Mouse (Mus musculus): ENCODE data around the gene Jade3. TPM values are rescaled to one million over a fixed set of nuclear protein-coding genes. Genes with fewer than 3 reads are reported as not detected.

Jade3 gene
- polyA plus RNA-seq, 1 experiment from 2014 or later, result 14.4 TPM

- no peak for DNase-seq (ENCODE audit: low spot score)
- H3K4me1 ChIP-seq (ENCODE audit: control insufficient read depth, insufficient read depth, low read length), result no peaks in the 10 kb centered on the region
- H3K9ac ChIP-seq (replicated peaks; ENCODE audit: low read length), result no peak overlapping the region
- no peaks in the 10 kb centered on the region for H3K36me3 ChIP-seq (replicated peaks; ENCODE audit: control insufficient read depth, insufficient read depth, low read depth, low read length)
- WGBS, result 78% methylated on average over 2 of the region's 2 CpGs
- H3K4me2 ChIP-seq (ENCODE audit: low read depth, low read length), result no peak overlapping the region
- ATAC-seq (replicated peaks; ENCODE audit: insufficient number of reproducible peaks, low FRiP score, low TSS enrichment, low read depth), result no peak
- H3K9me3 ChIP-seq (replicated peaks; ENCODE audit: control insufficient read depth, low read length), result no peaks in the 10 kb centered on the region
- H3K27ac ChIP-seq (replicated peaks; ENCODE audit: low read depth, low read length), result no peak overlapping the region
- H3K4me3 ChIP-seq (ENCODE audit: low read depth, low read length), result no peak overlapping the region
- H3K27me3 ChIP-seq (ENCODE audit: control insufficient read depth, insufficient read depth, low read length), result no peaks in the 10 kb centered on the region
Measured at GRCm38 (mm10) chrX:20407676-20408075, 17.8 kb upstream of the Jade3 start.

DNA sequence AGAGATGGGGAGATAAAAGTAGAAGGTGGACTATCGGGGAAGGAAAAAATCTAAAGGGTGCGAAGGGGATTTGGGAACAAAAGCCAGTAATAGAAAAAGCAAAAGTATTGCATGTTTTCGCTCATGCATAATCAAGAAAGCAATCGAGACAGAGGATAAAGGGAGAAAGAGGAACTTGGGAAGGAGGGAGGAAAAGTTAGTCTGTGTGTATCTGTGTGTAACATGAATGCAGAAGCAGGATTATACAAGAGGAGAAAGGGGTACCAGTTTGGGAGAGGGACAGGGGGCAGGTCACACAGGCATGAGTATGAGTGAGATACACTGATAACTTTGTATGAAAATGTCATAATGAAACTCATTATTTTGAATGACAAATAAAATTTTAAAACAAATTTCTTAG is 14.1 kb upstream of the Jade3 start:
- Histone ChIP-seq H3K4me2 (ENCODE audit: low read depth, low read length) (no peak overlapping the region), H3K27me3 (ENCODE audit: control insufficient read depth, insufficient read depth, low read length) (no peaks in the 10 kb centered on the region), H3K9ac (replicated peaks; ENCODE audit: low read length) (no peak overlapping the region), H3K9me3 (replicated peaks; ENCODE audit: control insufficient read depth, low read length) (no peaks in the 10 kb centered on the region), H3K4me3 (ENCODE audit: low read depth, low read length) (no peak overlapping the region), H3K27ac (replicated peaks; ENCODE audit: low read depth, low read length) (no peak overlapping the region), H3K4me1 (ENCODE audit: control insufficient read depth, insufficient read depth, low read length) (no peaks in the 10 kb centered on the region), H3K36me3 (replicated peaks; ENCODE audit: control insufficient read depth, insufficient read depth, low read depth, low read length) (no peaks in the 10 kb centered on the region)
- DNase-seq (ENCODE audit: low spot score) (no peak), ATAC-seq (replicated peaks; ENCODE audit: insufficient number of reproducible peaks, low FRiP score, low TSS enrichment, low read depth) (no peak)
- 86% methylated on average over 4 of the region's 4 CpGs for WGBS

- no peak for ATAC-seq (replicated peaks; ENCODE audit: insufficient number of reproducible peaks, low FRiP score, low TSS enrichment, low read depth)
- no peak overlapping the region for H3K4me3 ChIP-seq (ENCODE audit: low read depth, low read length)
Measured at GRCm38 (mm10) chrX:20412221-20412620, 13.3 kb upstream of the Jade3 start.

DNA sequence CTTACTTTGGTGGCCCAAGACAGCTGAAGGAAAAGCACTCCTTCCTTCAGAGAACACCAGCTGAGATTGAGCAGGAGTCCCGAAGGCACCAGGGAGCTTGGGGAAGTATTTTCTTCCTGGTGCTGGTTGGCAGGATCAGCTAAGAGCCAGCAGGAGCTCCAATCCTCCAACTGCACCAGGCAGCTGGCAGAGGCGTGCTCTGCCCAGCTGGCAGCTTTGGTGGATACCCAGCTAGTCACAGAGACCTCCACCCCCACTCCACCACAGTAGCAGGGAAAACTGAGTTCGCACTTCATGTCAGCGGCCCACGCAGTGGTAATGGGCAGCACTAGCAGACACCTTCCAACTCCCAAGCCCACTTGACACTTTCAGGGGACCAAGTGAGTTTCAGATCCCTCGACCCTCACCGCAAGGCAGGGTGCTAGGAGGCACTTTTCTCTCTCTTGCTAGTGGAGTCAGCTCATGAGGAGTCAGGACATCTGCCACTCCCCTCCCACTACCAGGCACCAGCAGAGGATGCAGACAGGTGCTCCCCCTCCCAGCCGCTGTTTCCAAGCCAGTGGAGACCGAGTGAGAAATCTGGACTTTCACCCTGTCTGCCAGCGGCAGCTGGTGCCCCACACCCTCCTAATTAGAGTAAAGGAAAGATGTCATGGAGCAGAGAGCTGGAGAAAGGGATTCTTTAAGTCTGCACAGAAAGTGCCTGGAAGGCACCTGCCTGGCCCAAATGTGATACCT is 10.4 kb upstream of the Jade3 start:
- no peak overlapping the region for H3K27ac ChIP-seq (replicated peaks; ENCODE audit: low read depth, low read length)
- H3K4me1 ChIP-seq (ENCODE audit: control insufficient read depth, insufficient read depth, low read length), result no peaks in the 10 kb centered on the region
- no peaks in the 10 kb centered on the region for H3K9me3 ChIP-seq (replicated peaks; ENCODE audit: control insufficient read depth, low read length)
- 55% methylated on average over 9 of the region's 10 CpGs for WGBS
- H3K9ac ChIP-seq (replicated peaks; ENCODE audit: low read length), result no peak overlapping the region
- no peaks in the 10 kb centered on the region for H3K36me3 ChIP-seq (replicated peaks; ENCODE audit: control insufficient read depth, insufficient read depth, low read depth, low read length)
- no peak for DNase-seq (ENCODE audit: low spot score)
- H3K4me2 ChIP-seq (ENCODE audit: low read depth, low read length), result no peak overlapping the region
- H3K4me3 ChIP-seq (ENCODE audit: low read depth, low read length), result no peak overlapping the region
- no peak for ATAC-seq (replicated peaks; ENCODE audit: insufficient number of reproducible peaks, low FRiP score, low TSS enrichment, low read depth)
- no peaks in the 10 kb centered on the region for H3K27me3 ChIP-seq (ENCODE audit: control insufficient read depth, insufficient read depth, low read length)

More at GRCm38 (mm10) chrX:20412221-20412620, 13.3 kb upstream of the Jade3 start:
- no peaks in the 10 kb centered on the region for H3K36me3 ChIP-seq (replicated peaks; ENCODE audit: control insufficient read depth, insufficient read depth, low read depth, low read length)
- no peak for DNase-seq (ENCODE audit: low spot score)
- WGBS, result 72% methylated on average over 3 of the region's 3 CpGs
- no peaks in the 10 kb centered on the region for H3K4me1 ChIP-seq (ENCODE audit: control insufficient read depth, insufficient read depth, low read length)
- no peaks in the 10 kb centered on the region for H3K27me3 ChIP-seq (ENCODE audit: control insufficient read depth, insufficient read depth, low read length)
- no peak overlapping the region for H3K9ac ChIP-seq (replicated peaks; ENCODE audit: low read length)
- no peaks in the 10 kb centered on the region for H3K9me3 ChIP-seq (replicated peaks; ENCODE audit: control insufficient read depth, low read length)
- no peak overlapping the region for H3K4me2 ChIP-seq (ENCODE audit: low read depth, low read length)
- H3K27ac ChIP-seq (replicated peaks; ENCODE audit: low read depth, low read length), result no peak overlapping the region

DNA sequence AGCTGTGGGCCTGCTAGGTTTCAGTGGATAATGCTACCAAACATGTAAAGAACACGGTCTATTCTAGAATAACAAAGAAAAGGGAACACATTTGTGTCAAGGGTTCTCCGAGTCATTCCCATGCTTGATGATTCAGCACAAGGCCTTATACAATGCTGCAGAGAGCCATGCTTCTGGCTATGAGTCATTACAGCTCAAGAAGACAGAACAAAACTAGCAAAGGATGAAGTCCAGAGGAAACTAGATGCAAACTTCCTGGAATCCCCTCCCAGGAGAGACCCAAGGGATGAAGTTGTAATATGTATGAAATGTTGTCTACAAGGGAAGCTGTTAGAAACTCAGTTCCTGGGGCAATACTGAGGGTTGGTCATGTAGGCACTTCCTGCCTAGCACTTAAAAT is 7.0 kb upstream of the Jade3 start:
- WGBS, result 95% methylated on average over 2 of the region's 2 CpGs
- Histone ChIP-seq H3K27me3 (ENCODE audit: control insufficient read depth, insufficient read depth, low read length) (no peaks in the 10 kb centered on the region), H3K4me1 (ENCODE audit: control insufficient read depth, insufficient read depth, low read length) (no peaks in the 10 kb centered on the region), H3K4me2 (ENCODE audit: low read depth, low read length) (no peak overlapping the region), H3K9me3 (replicated peaks; ENCODE audit: control insufficient read depth, low read length) (no peaks in the 10 kb centered on the region), H3K4me3 (ENCODE audit: low read depth, low read length) (no peak overlapping the region), H3K9ac (replicated peaks; ENCODE audit: low read length) (no peak overlapping the region), H3K27ac (replicated peaks; ENCODE audit: low read depth, low read length) (no peak overlapping the region), H3K36me3 (replicated peaks; ENCODE audit: control insufficient read depth, insufficient read depth, low read depth, low read length) (no peaks in the 10 kb centered on the region)
- ATAC-seq (replicated peaks; ENCODE audit: insufficient number of reproducible peaks, low FRiP score, low TSS enrichment, low read depth) (no peak), DNase-seq (ENCODE audit: low spot score) (no peak)

GRCm38 (mm10) chrX:20419536-20419935 is 6.0 kb upstream of the Jade3 start:
- no peak for ATAC-seq (replicated peaks; ENCODE audit: insufficient number of reproducible peaks, low FRiP score, low TSS enrichment, low read depth)

DNA sequence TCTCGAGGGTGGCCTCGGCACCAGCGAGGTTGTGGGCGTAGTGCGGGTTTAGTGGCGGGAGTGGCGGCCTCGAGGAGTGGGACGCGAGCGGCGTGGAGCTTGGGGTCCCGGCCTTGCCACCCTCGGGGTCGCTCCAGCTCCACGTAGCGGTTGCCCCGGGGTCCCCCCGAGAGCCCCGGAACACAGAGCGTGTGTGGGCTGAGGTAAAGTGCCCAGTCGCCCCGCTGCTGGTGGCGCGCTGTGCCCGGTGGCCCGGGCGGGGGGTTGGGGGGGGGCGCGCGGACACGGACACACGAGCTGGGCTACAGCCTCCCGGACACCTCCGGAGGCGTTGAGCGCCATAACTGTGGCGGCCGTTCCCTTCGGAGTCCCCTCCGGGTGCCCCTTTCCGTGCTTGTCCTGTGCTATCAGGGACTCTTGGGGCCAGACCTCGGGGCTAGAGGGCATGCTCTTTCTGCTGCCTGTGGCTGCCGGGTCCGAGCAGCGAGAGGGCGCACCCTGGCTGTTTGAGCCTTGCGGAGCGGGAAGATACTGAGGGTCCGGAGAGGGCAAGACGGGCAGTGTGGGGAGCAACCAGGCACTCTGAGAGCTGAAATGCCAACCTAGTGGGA is 456 bp downstream of the Jade3 start:
- H3K9me3 ChIP-seq (replicated peaks; ENCODE audit: control insufficient read depth, low read length), result no peaks in the 10 kb centered on the region
- H3K27ac ChIP-seq (replicated peaks; ENCODE audit: low read depth, low read length), result peak overlapping the region; percentile 80
- peak; percentile 15 for DNase-seq (ENCODE audit: low spot score)
- no peaks in the 10 kb centered on the region for H3K4me1 ChIP-seq (ENCODE audit: control insufficient read depth, insufficient read depth, low read length)
- H3K4me3 ChIP-seq (ENCODE audit: low read depth, low read length), result peak overlapping the region; percentile 55
- no peaks in the 10 kb centered on the region for H3K36me3 ChIP-seq (replicated peaks; ENCODE audit: control insufficient read depth, insufficient read depth, low read depth, low read length)
- peak overlapping the region; percentile 70 for H3K9ac ChIP-seq (replicated peaks; ENCODE audit: low read length)
- H3K4me2 ChIP-seq (ENCODE audit: low read depth, low read length), result peak overlapping the region; percentile 53
- 20% methylated on average over 33 of the region's 51 CpGs for WGBS
- H3K27me3 ChIP-seq (ENCODE audit: control insufficient read depth, insufficient read depth, low read length), result no peaks in the 10 kb centered on the region
- ATAC-seq (replicated peaks; ENCODE audit: insufficient number of reproducible peaks, low FRiP score, low TSS enrichment, low read depth), result peak; percentile 22

More at GRCm38 (mm10) chrX:20419536-20419935, 6.0 kb upstream of the Jade3 start:
- no peaks in the 10 kb centered on the region for H3K36me3 ChIP-seq (replicated peaks; ENCODE audit: control insufficient read depth, insufficient read depth, low read depth, low read length)
- no peak overlapping the region for H3K4me2 ChIP-seq (ENCODE audit: low read depth, low read length)
- H3K4me3 ChIP-seq (ENCODE audit: low read depth, low read length), result no peak overlapping the region
- H3K4me1 ChIP-seq (ENCODE audit: control insufficient read depth, insufficient read depth, low read length), result no peaks in the 10 kb centered on the region
- H3K27me3 ChIP-seq (ENCODE audit: control insufficient read depth, insufficient read depth, low read length), result no peaks in the 10 kb centered on the region
- H3K9me3 ChIP-seq (replicated peaks; ENCODE audit: control insufficient read depth, low read length), result no peaks in the 10 kb centered on the region
- no peak overlapping the region for H3K27ac ChIP-seq (replicated peaks; ENCODE audit: low read depth, low read length)
- DNase-seq (ENCODE audit: low spot score), result no peak
- 88% methylated on average over 4 of the region's 4 CpGs for WGBS
- no peak overlapping the region for H3K9ac ChIP-seq (replicated peaks; ENCODE audit: low read length)

GRCm38 (mm10) chrX:20483213-20483612 is 57.7 kb downstream of the Jade3 start:
- no peak overlapping the region for H3K4me2 ChIP-seq (ENCODE audit: low read depth, low read length)
- no peaks in the 10 kb centered on the region for H3K36me3 ChIP-seq (replicated peaks; ENCODE audit: control insufficient read depth, insufficient read depth, low read depth, low read length)
- H3K27ac ChIP-seq (replicated peaks; ENCODE audit: low read depth, low read length), result no peak overlapping the region
- H3K4me3 ChIP-seq (ENCODE audit: low read depth, low read length), result no peak overlapping the region
- H3K9ac ChIP-seq (replicated peaks; ENCODE audit: low read length), result no peak overlapping the region
- 79% methylated on average over 2 of the region's 2 CpGs for WGBS
- no peaks in the 10 kb centered on the region for H3K4me1 ChIP-seq (ENCODE audit: control insufficient read depth, insufficient read depth, low read length)
- H3K27me3 ChIP-seq (ENCODE audit: control insufficient read depth, insufficient read depth, low read length), result no peaks in the 10 kb centered on the region
- no peaks in the 10 kb centered on the region for H3K9me3 ChIP-seq (replicated peaks; ENCODE audit: control insufficient read depth, low read length)
- no peak for ATAC-seq (replicated peaks; ENCODE audit: insufficient number of reproducible peaks, low FRiP score, low TSS enrichment, low read depth)
- no peak for DNase-seq (ENCODE audit: low spot score)

Measured in embryonic facial prominence, embryonic 11.5 days (tissue).